ENCODE assay signal across 8 mouse cellular contexts in genomic region chr11:119129281-119130058, GRCm38 (mm10). TPM values are rescaled to one million over a fixed set of nuclear protein-coding genes. Genes with fewer than 3 reads are reported as not detected.
DNase-seq lines count a peak whose midpoint lies in the region; ATAC-seq and TF ChIP-seq lines count a peak whose summit lies in the region.

No protein-coding gene starts in this region.

- H3K9ac ChIP-seq in heart, embryonic 12.5 days: no peak overlapping the region; the same call in 1 of the 2 replicates
- no peak overlapping the region for H3K9ac ChIP-seq in heart, adult 2 months (ENCODE audit: low read depth, low read length)
- no peak overlapping the region for H3K9ac ChIP-seq in embryonic facial prominence, embryonic 15.5 days
- H3K9ac ChIP-seq in midbrain, embryonic 15.5 days: 0 out of 2 replicates have a peak overlapping the region, but pooled peaks have one; percentile 24

- no peaks in the 10 kb centered on the region for H3K79me2 ChIP-seq in heart, adult 2 months (replicated peaks; ENCODE audit: control insufficient read depth, insufficient read depth, low read length)

- intact Hi-C loops in heart, adult 2 months (cut with DNase I): no loop called here
- intact Hi-C loops in left cerebral cortex, adult 2 months (cut with DNase I): no loop called here

- 48% methylated on average over 18 of the region's 18 CpGs for WGBS in heart, embryonic 12.5 days
- 73% methylated on average over 18 of the region's 18 CpGs for WGBS in heart, adult 2 months
- 43% methylated on average over 18 of the region's 18 CpGs for WGBS in embryonic facial prominence, embryonic 15.5 days
- WGBS in midbrain, embryonic 15.5 days: 51% methylated on average over 18 of the region's 18 CpGs

- H3K27me3 ChIP-seq in heart, embryonic 12.5 days (replicated peaks): peaks cover 15% of the 10 kb centered on the region
- H3K27me3 ChIP-seq in heart, adult 2 months (ENCODE audit: control insufficient read depth, insufficient read depth, low read length): no peaks in the 10 kb centered on the region
- H3K27me3 ChIP-seq in embryonic facial prominence, embryonic 15.5 days: peaks cover 10% of the 10 kb centered on the region
- no peaks in the 10 kb centered on the region for H3K27me3 ChIP-seq in midbrain, embryonic 15.5 days (replicated peaks)

- no peak overlapping the region for H3K27ac ChIP-seq in heart, embryonic 12.5 days (ENCODE audit: poor library complexity, severe bottlenecking)
- no peak overlapping the region for H3K27ac ChIP-seq in heart, adult 2 months
- no peak overlapping the region for H3K27ac ChIP-seq in embryonic facial prominence, embryonic 15.5 days (replicated peaks)
- H3K27ac ChIP-seq in midbrain, embryonic 15.5 days: peak overlapping the region; percentile 32; the same call in 1 of the 2 replicates
- H3K27ac ChIP-seq in left cerebral cortex, adult 2 months: no peak overlapping the region

- H3K4me2 ChIP-seq in heart, embryonic 12.5 days: peak overlapping the region; percentile 53
- H3K4me2 ChIP-seq in embryonic facial prominence, embryonic 15.5 days (replicated peaks): peak overlapping the region; percentile 40; the same call in 1 of the 2 replicates
- peak overlapping the region; percentile 44 for H3K4me2 ChIP-seq in midbrain, embryonic 15.5 days

- no peak for DNase-seq in heart, adult 2 months
- peak; percentile 33 to 34 for DNase-seq in kidney, adult 8-10 months
- DNase-seq in left cerebral cortex, adult 2 months (ENCODE audit: extremely low spot score in 1 of 2, low spot score in 2 of 2): no peak
- no peak for DNase-seq in cerebellum, adult 11 months
- DNase-seq in liver: no peak

- TF ChIP-seq EP300 in heart, adult 2 months (IDR thresholded peaks at IDR 0.05; ENCODE audit: insufficient read depth, low read depth, low read length): no peak

- H3K4me3 ChIP-seq in heart, embryonic 12.5 days: no peak overlapping the region
- no peak overlapping the region for H3K4me3 ChIP-seq in heart, adult 2 months
- H3K4me3 ChIP-seq in embryonic facial prominence, embryonic 15.5 days (replicated peaks): no peak overlapping the region
- peak overlapping the region; percentile 21 for H3K4me3 ChIP-seq in midbrain, embryonic 15.5 days
- H3K4me3 ChIP-seq in left cerebral cortex, adult 2 months: no peak overlapping the region

- H3K36me3 ChIP-seq in heart, embryonic 12.5 days: no peaks in the 10 kb centered on the region
- H3K36me3 ChIP-seq in heart, adult 2 months (ENCODE audit: control insufficient read depth, insufficient read depth, low read length): no peaks in the 10 kb centered on the region
- no peaks in the 10 kb centered on the region for H3K36me3 ChIP-seq in embryonic facial prominence, embryonic 15.5 days
- no peaks in the 10 kb centered on the region for H3K36me3 ChIP-seq in midbrain, embryonic 15.5 days (replicated peaks)

- H3K4me1 ChIP-seq in heart, embryonic 12.5 days (replicated peaks): peaks cover 69% of the 10 kb centered on the region
- H3K4me1 ChIP-seq in heart, adult 2 months (ENCODE audit: control insufficient read depth, insufficient read depth, low read length): peaks cover 10% of the 10 kb centered on the region
- peaks cover 50% of the 10 kb centered on the region for H3K4me1 ChIP-seq in embryonic facial prominence, embryonic 15.5 days
- peaks cover 46% of the 10 kb centered on the region for H3K4me1 ChIP-seq in midbrain, embryonic 15.5 days

- H3K9me3 ChIP-seq in heart, embryonic 12.5 days (replicated peaks): no peaks in the 10 kb centered on the region
- H3K9me3 ChIP-seq in embryonic facial prominence, embryonic 15.5 days (replicated peaks): no peaks in the 10 kb centered on the region
- H3K9me3 ChIP-seq in midbrain, embryonic 15.5 days: no peaks in the 10 kb centered on the region

- TF ChIP-seq CTCF in heart, adult 2 months (IDR thresholded peaks at IDR 0.05): no peak
- TF ChIP-seq CTCF in left cerebral cortex, adult 2 months (IDR thresholded peaks at IDR 0.05): no peak

- no peak for ATAC-seq in heart, embryonic 12.5 days (ENCODE audit: insufficient number of reproducible peaks, low FRiP score)
- no peak for ATAC-seq in embryonic facial prominence, embryonic 15.5 days (ENCODE audit: insufficient number of reproducible peaks, low FRiP score, low TSS enrichment, low read depth)
- ATAC-seq in midbrain, embryonic 15.5 days (replicated peaks): no peak; the same call in 1 of the 2 replicates

- TF ChIP-seq POLR2A in heart, adult 2 months (IDR thresholded peaks at IDR 0.05; ENCODE audit: insufficient read depth, low read depth, low read length): no peak

RNA-seq across cellular contexts. Expression of gene Cbx4, which starts 43.4 kb away (rescaled TPM):
- 13.2 and 14.9 TPM in 2 replicates for polyA plus RNA-seq in heart, embryonic 12.5 days (2016; fragmentation: Nextera tagmentation; extraction: Ambion mirVana)
- 10 to 100 TPM in 1 of 2 experiments, 1 to 10 TPM in 1; 8.1 to 12.3 TPM for total RNA-seq in heart, adult 2 months (2021)
- polyA plus RNA-seq in heart, adult 2 months (2012; rRNA removed): 4.7 and 5.4 TPM in 2 replicates
- 17.2 and 21.4 TPM in 2 replicates for polyA plus RNA-seq in embryonic facial prominence, embryonic 15.5 days (2015; fragmentation: Nextera tagmentation; extraction: Ambion mirVana)
- 23.7 and 24.7 TPM in 2 replicates for polyA plus RNA-seq in midbrain, embryonic 15.5 days (2015; fragmentation: Nextera tagmentation; extraction: Ambion mirVana)
- 10 to 100 TPM; 51.4 to 54.3 TPM for total RNA-seq in left cerebral cortex, adult 2 months (2021)

Comparison
In these comparisons a context has a peak if more than half of its experiments do, and no peak if none do; other contexts are left out.
1. DNase-seq: peak in kidney, adult 8-10 months (2 of 2); none in heart, adult 2 months (0 of 2), left cerebral cortex, adult 2 months (0 of 2), cerebellum, adult 11 months (single experiment) and liver (single experiment).
2. Peak in every context shown above with its lines, with median percentiles within 50 percentile points of each other: H3K4me2 ChIP-seq.